Mouse (Mus musculus) liver, postnatal 0 days (tissue): ENCODE measurements around the gene Rab31.

Experiments used
- CTCF ChIP-seq: sonication (generic); IDR thresholded peaks from 2 replicates; pipeline ENCODE4 v1.5.1; 2016; ENCODE audit warnings: antibody characterized with exemption, low read depth
- EP300 ChIP-seq: IDR thresholded peaks from 2 replicates; pipeline ENCODE4 v1.6.1; 2016; ENCODE audit warnings: antibody characterized with exemption, low read depth, mild to moderate bottlenecking

DNA sequence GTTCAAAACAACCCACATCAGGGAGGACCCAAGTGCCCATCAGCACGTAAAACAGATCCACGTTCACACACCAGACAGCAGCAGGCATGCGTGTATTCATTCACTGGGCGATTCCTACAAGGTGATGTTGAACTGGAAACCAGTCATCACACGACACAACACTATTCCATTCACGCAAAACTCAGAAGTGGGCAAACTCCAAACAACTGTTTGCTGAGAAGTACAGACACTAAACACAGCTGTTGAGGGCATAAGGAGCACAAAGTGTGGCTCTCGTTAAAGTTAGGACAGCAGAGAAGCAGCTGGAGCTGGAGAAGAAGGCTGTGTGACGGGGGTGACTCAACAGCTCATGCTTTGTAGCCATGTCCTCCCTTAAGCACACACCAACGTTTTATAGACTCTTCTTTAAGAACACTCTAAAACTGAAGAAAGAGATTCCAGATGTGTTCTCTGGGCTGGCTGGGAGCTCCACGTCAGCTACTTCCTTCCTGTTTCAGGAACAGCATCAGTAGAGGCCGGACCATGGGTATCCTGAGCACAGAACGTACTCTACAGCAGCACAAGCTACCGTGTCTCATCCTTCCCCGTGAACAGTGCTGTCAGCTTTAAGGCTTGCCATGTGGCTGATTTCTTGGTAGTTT lies 92.6 kb downstream of the Rab31 start:
- no peak for TF ChIP-seq CTCF
- peak; percentile 88 for TF ChIP-seq EP300
